Mouse (Mus musculus) neural tube, embryonic 15.5 days (tissue): ENCODE data around the gene Dcaf5. TPM values are rescaled to one million over a fixed set of nuclear protein-coding genes. Genes with fewer than 3 reads are reported as not detected.

Source experiments
- ATAC-seq: fragments of 200-750 bp; cut with Nextera tagmentation; 2 replicates; pipeline ENCODE4 v1.8.0; 2017; ENCODE audit warnings: mild to moderate bottlenecking, moderate TSS enrichment, moderate library complexity; ENCODE audit not compliant: low FRiP score
- H3K27ac ChIP-seq: fragments of 300-500 bp; sonication (generic); replicated peaks from 2 replicates; pipeline ENCODE4 v1.5.1; 2015; ENCODE audit warnings: mild to moderate bottlenecking, inconsistent platforms
- H3K27me3 ChIP-seq: fragments of 300-500 bp; sonication (generic); replicated peaks from 2 replicates; pipeline ENCODE4 v1.6.1; 2015; ENCODE audit warnings: inconsistent platforms
- H3K36me3 ChIP-seq: fragments of 300-500 bp; sonication (generic); 2 replicates; pipeline ENCODE4 v1.6.1; 2015; ENCODE audit warnings: inconsistent platforms
- H3K4me1 ChIP-seq: fragments of 300-500 bp; sonication (generic); 2 replicates; pipeline ENCODE4 v1.6.1; 2015; ENCODE audit warnings: inconsistent platforms
- H3K4me2 ChIP-seq: fragments of 300-500 bp; sonication (generic); 2 replicates; pipeline ENCODE4 v1.6.1; 2015; ENCODE audit warnings: inconsistent platforms, mild to moderate bottlenecking, moderate library complexity
- H3K4me3 ChIP-seq: fragments of 300-500 bp; sonication (generic); replicated peaks from 2 replicates; pipeline ENCODE4 v1.5.1; 2015; ENCODE audit warnings: mild to moderate bottlenecking, inconsistent platforms
- H3K9ac ChIP-seq: fragments of 300-500 bp; sonication (generic); replicated peaks from 2 replicates; pipeline ENCODE4 v1.6.1; 2015; ENCODE audit warnings: mild to moderate bottlenecking, inconsistent platforms
- H3K9me3 ChIP-seq: fragments of 300-500 bp; sonication (generic); replicated peaks from 2 replicates; pipeline ENCODE4 v1.6.1; 2016; ENCODE audit warnings: inconsistent platforms
- WGBS: fragments of 180-500 bp; shearing (Covaris S2); methylation state at CpG from one replicate; pipeline ENCODE4 v1.1.7; 2015; ENCODE audit warnings: mixed read lengths; 5-methylcytosine and 5-hydroxymethylcytosine counted together
- polyA plus RNA-seq: library from polyadenylated mRNA; unstranded; fragments of >200 nt; fragmentation: Nextera tagmentation; extraction: Ambion mirVana; gene quantifications from 2 replicates; pipeline ENCODE4 v1.2.1, GENCODE M21; 2015

The Dcaf5 gene
- polyA plus RNA-seq, 1 experiment from 2014 or later: 20.6 TPM

GRCm38 (mm10) chr12:80375721-80376120 lies 60.7 kb downstream of the Dcaf5 start:
- Histone ChIP-seq H3K9ac (no peak overlapping the region), H3K36me3 (peaks cover 40% of the 10 kb centered on the region), H3K9me3 (no peaks in the 10 kb centered on the region), H3K27me3 (no peaks in the 10 kb centered on the region), H3K4me1 (peaks cover 13% of the 10 kb centered on the region), H3K27ac (no peak overlapping the region), H3K4me3 (no peak overlapping the region), H3K4me2 (no peak overlapping the region)
- ATAC-seq: no peak
- WGBS: 92% methylated on average over 4 of the region's 4 CpGs

DNA sequence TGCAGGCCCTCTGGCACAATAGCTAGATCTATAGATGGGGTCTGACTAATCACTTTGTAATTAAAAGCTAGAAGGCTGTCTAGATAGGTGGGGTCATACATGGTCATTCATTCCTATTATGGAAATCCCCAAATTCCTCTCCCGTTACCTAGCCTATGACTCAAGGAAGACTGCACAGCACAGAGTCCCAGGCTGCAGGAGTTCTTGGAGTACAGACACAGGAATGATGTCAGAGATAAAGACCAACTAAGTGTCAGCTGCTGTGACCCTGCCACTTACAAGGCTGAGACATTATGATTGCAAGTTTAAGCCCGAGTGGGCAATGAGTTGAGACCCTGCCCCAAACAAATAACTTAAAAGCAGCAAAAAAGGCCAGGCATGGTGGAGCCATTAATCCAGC lies 61.7 kb downstream of the Dcaf5 start:
- 89% methylated on average over 2 of the region's 2 CpGs for WGBS
- Histone ChIP-seq H3K4me1 (peaks cover 4% of the 10 kb centered on the region; the same call in 1 of the 2 replicates), H3K9ac (no peak overlapping the region), H3K36me3 (peaks cover 40% of the 10 kb centered on the region), H3K4me2 (no peak overlapping the region), H3K4me3 (no peak overlapping the region), H3K27ac (no peak overlapping the region), H3K9me3 (no peaks in the 10 kb centered on the region), H3K27me3 (no peaks in the 10 kb centered on the region)
- ATAC-seq: no peak

- Histone ChIP-seq H3K4me3 (no peak overlapping the region), H3K4me2 (no peak overlapping the region), H3K9ac (no peak overlapping the region), H3K9me3 (no peaks in the 10 kb centered on the region), H3K27me3 (no peaks in the 10 kb centered on the region), H3K4me1 (no peaks in the 10 kb centered on the region), H3K27ac (no peak overlapping the region), H3K36me3 (peaks cover 40% of the 10 kb centered on the region)
- WGBS: 94% methylated on average over 8 of the region's 8 CpGs
- no peak for ATAC-seq
These were observed 63.5 kb downstream of the Dcaf5 start for GRCm38 (mm10) chr12:80372946-80373345.

GRCm38 (mm10) chr12:80367227-80367626 lies 69.2 kb downstream of the Dcaf5 start:
- WGBS: 87% methylated on average over 4 of the region's 4 CpGs
- H3K9me3 ChIP-seq: no peaks in the 10 kb centered on the region
- no peak overlapping the region for H3K9ac ChIP-seq
- no peak for ATAC-seq
- no peak overlapping the region for H3K27ac ChIP-seq
- no peaks in the 10 kb centered on the region for H3K27me3 ChIP-seq
- no peak overlapping the region for H3K4me3 ChIP-seq
- no peak overlapping the region for H3K4me2 ChIP-seq
- H3K4me1 ChIP-seq: peaks cover 25% of the 10 kb centered on the region
- H3K36me3 ChIP-seq: peaks cover 24% of the 10 kb centered on the region

- Histone ChIP-seq H3K27ac (peak overlapping the region; percentile 63), H3K9ac (no peak overlapping the region), H3K4me2 (no peak overlapping the region), H3K4me3 (no peak overlapping the region), H3K9me3 (no peaks in the 10 kb centered on the region), H3K27me3 (no peaks in the 10 kb centered on the region), H3K4me1 (peaks cover 25% of the 10 kb centered on the region), H3K36me3 (peaks cover 24% of the 10 kb centered on the region)
- ATAC-seq: 0 out of 2 replicates have a peak, but pooled peaks have one; percentile 31
- WGBS: 39% methylated on average over 3 of the region's 3 CpGs
These were observed 70.4 kb downstream of the Dcaf5 start for GRCm38 (mm10) chr12:80366004-80366480.

DNA sequence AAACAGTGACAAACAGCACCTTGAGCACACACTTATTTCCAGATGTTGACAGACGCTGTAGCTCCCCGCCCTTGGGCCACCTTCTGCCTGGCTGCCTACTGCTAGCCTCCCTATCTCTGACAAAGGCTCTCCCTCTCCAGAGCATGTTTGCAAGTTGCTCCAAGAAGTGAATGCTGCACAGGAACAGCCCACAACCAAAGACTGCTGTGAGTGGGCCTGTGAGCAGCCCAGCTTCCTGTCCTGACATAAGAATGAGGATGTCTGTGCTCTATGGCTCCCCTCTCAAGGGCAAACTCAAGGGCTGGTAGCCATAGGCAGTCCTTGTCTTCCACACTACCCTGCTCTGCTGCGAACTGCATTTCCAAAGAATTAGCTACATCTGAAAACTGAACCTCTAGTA lies 71.1 kb downstream of the Dcaf5 start:
- peak overlapping the region; percentile 63; the same call in 1 of the 2 replicates for H3K27ac ChIP-seq
- H3K36me3 ChIP-seq: peaks cover 24% of the 10 kb centered on the region
- 93% methylated on average over 3 of the region's 3 CpGs for WGBS
- H3K4me2 ChIP-seq: no peak overlapping the region
- ATAC-seq: no peak
- peaks cover 25% of the 10 kb centered on the region for H3K4me1 ChIP-seq
- H3K9ac ChIP-seq: no peak overlapping the region
- no peak overlapping the region for H3K4me3 ChIP-seq
- no peaks in the 10 kb centered on the region for H3K27me3 ChIP-seq
- no peaks in the 10 kb centered on the region for H3K9me3 ChIP-seq

GRCm38 (mm10) chr12:80361655-80362054 lies 74.7 kb downstream of the Dcaf5 start:
- no peak overlapping the region for H3K9ac ChIP-seq
- 85% methylated on average over 1 of the region's 1 CpGs for WGBS
- H3K27me3 ChIP-seq: no peaks in the 10 kb centered on the region
- H3K4me2 ChIP-seq: no peak overlapping the region
- H3K4me3 ChIP-seq: no peak overlapping the region
- H3K4me1 ChIP-seq: peaks cover 16% of the 10 kb centered on the region
- no peak for ATAC-seq
- H3K27ac ChIP-seq: no peak overlapping the region
- H3K36me3 ChIP-seq: peaks cover 20% of the 10 kb centered on the region
- no peaks in the 10 kb centered on the region for H3K9me3 ChIP-seq

- WGBS: 80% methylated on average over 5 of the region's 5 CpGs
- H3K36me3 ChIP-seq: peaks cover 20% of the 10 kb centered on the region
These were observed 76.1 kb downstream of the Dcaf5 start for GRCm38 (mm10) chr12:80360321-80360720.

GRCm38 (mm10) chr12:80344777-80345231 lies 91.6 kb downstream of the Dcaf5 start:
- WGBS: 61% methylated on average over 6 of the region's 6 CpGs
- no peaks in the 10 kb centered on the region for H3K9me3 ChIP-seq
- H3K4me2 ChIP-seq: no peak overlapping the region
- H3K36me3 ChIP-seq: peaks cover 23% of the 10 kb centered on the region
- H3K4me1 ChIP-seq: peaks cover 10% of the 10 kb centered on the region; the same call in 1 of the 2 replicates
- no peak overlapping the region for H3K9ac ChIP-seq
- no peaks in the 10 kb centered on the region for H3K27me3 ChIP-seq
- H3K4me3 ChIP-seq: no peak overlapping the region
- peak overlapping the region; percentile 57 for H3K27ac ChIP-seq
- ATAC-seq: peak; percentile 53; the same call in 1 of the 2 replicates

More at GRCm38 (mm10) chr12:80360321-80360720, 76.1 kb downstream of the Dcaf5 start:
- Histone ChIP-seq H3K9me3 (no peaks in the 10 kb centered on the region), H3K27me3 (no peaks in the 10 kb centered on the region), H3K4me1 (peaks cover 4% of the 10 kb centered on the region), H3K27ac (no peak overlapping the region), H3K4me2 (no peak overlapping the region), H3K4me3 (no peak overlapping the region), H3K9ac (no peak overlapping the region)
- no peak for ATAC-seq

GRCm38 (mm10) chr12:80340936-80341335 lies 95.5 kb downstream of the Dcaf5 start:
- Histone ChIP-seq H3K4me1 (peaks cover 10% of the 10 kb centered on the region; the same call in 1 of the 2 replicates), H3K27ac (no peak overlapping the region), H3K4me2 (no peak overlapping the region), H3K27me3 (no peaks in the 10 kb centered on the region), H3K36me3 (peaks cover 40% of the 10 kb centered on the region), H3K4me3 (no peak overlapping the region), H3K9me3 (no peaks in the 10 kb centered on the region), H3K9ac (no peak overlapping the region)
- ATAC-seq: no peak
- WGBS: 93% methylated on average over 2 of the region's 2 CpGs

DNA sequence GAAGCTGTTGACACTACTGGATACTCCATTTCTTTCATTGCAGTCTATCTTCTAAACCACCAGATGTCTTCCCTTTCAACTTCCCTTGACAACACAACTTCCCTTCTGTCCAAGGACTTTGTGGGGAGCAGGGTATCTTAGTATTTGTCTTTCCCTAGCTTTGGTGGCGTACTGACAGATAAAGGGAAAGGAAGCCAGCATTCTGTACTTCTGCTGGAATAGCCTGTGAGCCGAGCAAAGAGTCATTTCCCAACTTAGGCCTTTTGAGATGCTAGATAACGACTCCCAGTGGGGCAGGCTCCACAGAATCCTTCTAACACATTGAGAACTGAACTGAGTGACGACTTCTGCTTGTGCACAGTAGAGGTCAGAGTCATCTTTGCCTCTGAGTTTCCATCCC lies 102.2 kb downstream of the Dcaf5 start:
- 70% methylated on average over 4 of the region's 4 CpGs for WGBS

DNA sequence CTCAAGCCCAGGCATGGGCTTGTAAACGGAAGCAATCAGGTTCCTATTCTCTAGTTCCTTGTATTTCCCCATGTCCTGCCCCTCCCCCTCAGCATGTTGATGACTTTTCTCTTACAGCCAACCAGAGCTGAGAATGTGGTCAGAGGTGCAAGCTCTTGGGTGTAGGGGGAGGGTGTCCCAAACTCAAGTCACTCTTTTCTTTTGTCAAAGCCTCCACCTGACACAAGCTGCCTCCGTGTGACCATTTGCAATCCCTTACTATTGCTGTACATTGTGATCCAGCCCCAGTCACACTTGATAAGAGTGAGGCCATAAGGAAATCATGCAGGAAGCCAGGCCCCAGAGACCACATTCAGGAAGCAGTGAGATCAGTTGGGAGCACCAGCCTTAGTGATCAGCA lies 104.8 kb downstream of the Dcaf5 start:
- Histone ChIP-seq H3K4me2 (no peak overlapping the region), H3K27me3 (no peaks in the 10 kb centered on the region), H3K36me3 (0 out of 2 replicates have a peak, but pooled peaks cover 4% of the 10 kb centered on the region), H3K27ac (no peak overlapping the region), H3K9ac (no peak overlapping the region), H3K4me3 (no peak overlapping the region), H3K4me1 (no peaks in the 10 kb centered on the region), H3K9me3 (no peaks in the 10 kb centered on the region)
- WGBS: 22% methylated on average over 2 of the region's 2 CpGs
- no peak for ATAC-seq

More for the DNA sequence above, 102.2 kb downstream of the Dcaf5 start:
- Histone ChIP-seq H3K36me3 (peaks cover 28% of the 10 kb centered on the region), H3K4me2 (no peak overlapping the region), H3K9ac (no peak overlapping the region), H3K9me3 (no peaks in the 10 kb centered on the region), H3K27ac (no peak overlapping the region), H3K4me1 (no peaks in the 10 kb centered on the region), H3K27me3 (no peaks in the 10 kb centered on the region), H3K4me3 (no peak overlapping the region)
- ATAC-seq: no peak
